Mouse (Mus musculus) heart, adult 2 months (tissue): ENCODE measurements around the gene Kdm6a. TPM values are rescaled to one million over a fixed set of nuclear protein-coding genes. Genes with fewer than 3 reads are reported as not detected.

Experiments used
- DNase-seq, 2 experiments: peaks; one replicate each; pipeline ENCODE4 v3.0.0; 2021
- H3K27ac ChIP-seq: fragments of 200-600 bp; 2 replicates; pipeline ENCODE4 v1.8.1; 2022
- H3K27me3 ChIP-seq: fragments of 200-500 bp; 2 replicates; pipeline ENCODE4 v1.6.1; 2012; ENCODE audit warnings: mild to moderate bottlenecking, low read length, inconsistent platforms, mixed read lengths; ENCODE audit not compliant: control insufficient read depth, insufficient read depth
- H3K36me3 ChIP-seq: fragments of 200-500 bp; 2 replicates; pipeline ENCODE4 v1.6.1; 2012; ENCODE audit warnings: low read length, inconsistent platforms; ENCODE audit not compliant: control insufficient read depth, insufficient read depth
- H3K4me1 ChIP-seq: fragments of 200-500 bp; 2 replicates; pipeline ENCODE4 v1.6.1; 2011; ENCODE audit warnings: low read length; ENCODE audit not compliant: control insufficient read depth, insufficient read depth
- H3K4me3 ChIP-seq: fragments of 200-600 bp; 2 replicates; pipeline ENCODE4 v1.8.1; 2022
- H3K79me2 ChIP-seq: fragments of 200-500 bp; replicated peaks from 2 replicates; pipeline ENCODE4 v1.6.1; 2012; ENCODE audit warnings: mild to moderate bottlenecking, inconsistent platforms, low read length, moderate library complexity, mixed read lengths; ENCODE audit not compliant: control insufficient read depth, insufficient read depth
- H3K9ac ChIP-seq: fragments of 200-500 bp; 2 replicates; pipeline ENCODE4 v1.6.1; 2012; ENCODE audit warnings: low read depth, mild to moderate bottlenecking, control low read depth, inconsistent platforms, low read length, mixed read lengths
- CTCF ChIP-seq: fragments of 200-600 bp; IDR thresholded peaks from 2 replicates; pipeline ENCODE4 v1.8.1; 2022; ENCODE audit warnings: antibody characterized with exemption, mild to moderate bottlenecking, moderate library complexity
- EP300 ChIP-seq: fragments of 200-500 bp; IDR thresholded peaks from 2 replicates; pipeline ENCODE4 v1.6.1; 2011; ENCODE audit warnings: low read depth, low read length, control low read depth; ENCODE audit not compliant: insufficient read depth
- POLR2A ChIP-seq: fragments of 200-500 bp; IDR thresholded peaks from 2 replicates; pipeline ENCODE4 v1.6.1; 2011; ENCODE audit warnings: mild to moderate bottlenecking, low read depth, low read length, control low read depth; ENCODE audit not compliant: insufficient read depth
- WGBS: fragments of 180-500 bp; shearing (Covaris S2); methylation state at CpG from one replicate; pipeline ENCODE4 v1.1.7; 2018; 5-methylcytosine and 5-hydroxymethylcytosine counted together
- intact Hi-C: fragments of 180-260 bp; cut with DNase I; formaldehyde crosslinking; loops from one replicate; pipeline ENCODE4 v1.15.1; 2025
- polyA plus RNA-seq: library from polyadenylated mRNA; depleted of rRNA; stranded (reverse); fragments of >200 nt; gene quantifications from 2 replicates; pipeline ENCODE4 v1.2.3, GENCODE M21; 2012
- total RNA-seq, 2 experiments: library from RNA; stranded (reverse); gene quantifications; 2 replicates each; pipeline ENCODE4 v1.2.3; 2021

Kdm6a gene
- total and polyA plus RNA-seq, 3 experiments = 7.0 to 33.5 (median 22.5) TPM

- 2% methylated on average over 10 of the region's 10 CpGs for WGBS
- peak overlapping the region; percentile 97 for H3K9ac ChIP-seq
- H3K4me1 ChIP-seq = no peaks in the 10 kb centered on the region
- H3K4me3 ChIP-seq = peak overlapping the region; percentile 95
- no peaks in the 10 kb centered on the region for H3K79me2 ChIP-seq
- no peaks in the 10 kb centered on the region for H3K36me3 ChIP-seq
- H3K27ac ChIP-seq = peak overlapping the region; percentile 96
- intact Hi-C loops = loop anchor here (5.0 to 10.0 kb wide), 4 partner anchors 73 to 639 kb away; no protein-coding TSS in a partner anchor
- H3K27me3 ChIP-seq = no peaks in the 10 kb centered on the region
- peak; percentile 21 to 45 for DNase-seq
- TF ChIP-seq POLR2A = 0 out of 2 replicates have a peak, but pooled peaks have one; percentile 23
- no peak for TF ChIP-seq EP300
Observed at GRCm38 (mm10) chrX:18163917-18164624, 1.7 kb downstream of the Kdm6a start.

DNA sequence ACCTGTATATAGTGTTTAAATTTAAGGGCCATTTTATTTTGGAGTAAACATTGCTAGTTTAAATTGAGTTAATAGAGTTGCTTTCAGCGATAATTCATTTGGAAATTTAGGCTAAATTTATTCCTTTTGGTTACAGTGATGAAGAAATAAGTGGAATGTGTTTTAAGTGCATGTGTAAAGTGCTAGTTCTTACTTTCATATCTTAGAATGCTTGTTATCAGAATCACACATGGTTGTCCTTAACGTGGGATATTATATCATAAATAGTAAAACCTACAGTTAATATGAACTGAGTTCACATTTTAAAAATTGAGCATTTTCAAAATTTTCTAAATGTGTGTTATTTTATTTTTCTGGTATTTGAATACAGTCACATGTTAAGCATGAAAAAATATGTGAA lies 2.7 kb downstream of the Kdm6a start:
- no peaks in the 10 kb centered on the region for H3K27me3 ChIP-seq
- intact Hi-C loops = loop anchor here (10.0 kb wide), 1 partner anchor 640 kb away; no protein-coding TSS in a partner anchor
- no peaks in the 10 kb centered on the region for H3K79me2 ChIP-seq
- H3K27ac ChIP-seq = no peak overlapping the region
- TF ChIP-seq EP300 = no peak
- TF ChIP-seq POLR2A = no peak
- TF ChIP-seq CTCF = no peak
- H3K9ac ChIP-seq = no peak overlapping the region
- DNase-seq = no peak
- H3K4me3 ChIP-seq = peak overlapping the region; percentile 95
- H3K4me1 ChIP-seq = no peaks in the 10 kb centered on the region; the same call in 1 of the 2 replicates
- 43% methylated on average over 2 of the region's 2 CpGs for WGBS
- H3K36me3 ChIP-seq = no peaks in the 10 kb centered on the region

DNA sequence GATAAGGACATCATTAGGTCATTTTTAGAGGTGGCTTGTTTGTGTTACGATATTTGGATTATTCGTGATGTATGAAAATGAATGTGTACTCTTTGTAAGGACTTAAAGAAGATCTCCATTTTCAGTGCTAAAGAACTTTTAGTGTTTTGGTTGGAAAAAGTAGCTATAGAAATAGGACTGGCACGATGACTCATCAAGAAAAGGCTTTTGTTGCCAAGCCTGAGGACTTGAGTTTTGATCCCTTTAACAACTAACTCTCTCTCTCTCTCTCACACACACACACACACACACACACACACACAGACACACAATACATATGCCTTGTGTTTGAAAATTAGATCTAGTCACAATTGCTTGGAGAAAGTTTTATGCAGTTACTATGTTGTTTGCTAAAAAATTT lies 4.6 kb downstream of the Kdm6a start:
- DNase-seq = no peak
- H3K9ac ChIP-seq = no peak overlapping the region

GRCm38 (mm10) chrX:18168940-18169339 lies 6.6 kb downstream of the Kdm6a start:
- Histone ChIP-seq H3K36me3 (no peaks in the 10 kb centered on the region), H3K4me1 (no peaks in the 10 kb centered on the region; the same call in 1 of the 2 replicates), H3K27ac (no peak overlapping the region), H3K27me3 (no peaks in the 10 kb centered on the region), H3K9ac (no peak overlapping the region), H3K79me2 (no peaks in the 10 kb centered on the region), H3K4me3 (no peak overlapping the region)
- TF ChIP-seq CTCF (peak; percentile 57), EP300 (no peak)
- intact Hi-C loops = loop anchor here (10.0 kb wide), 1 partner anchor 644 kb away; no protein-coding TSS in a partner anchor
- 89% methylated on average over 1 of the region's 1 CpGs for WGBS
- no peak for DNase-seq

More for the DNA sequence above, 4.6 kb downstream of the Kdm6a start:
- Histone ChIP-seq H3K4me1 (no peaks in the 10 kb centered on the region; the same call in 1 of the 2 replicates), H3K27ac (no peak overlapping the region), H3K79me2 (no peaks in the 10 kb centered on the region), H3K27me3 (no peaks in the 10 kb centered on the region), H3K36me3 (no peaks in the 10 kb centered on the region), H3K4me3 (no peak overlapping the region)
- TF ChIP-seq CTCF = no peak
- no peak for TF ChIP-seq EP300
- TF ChIP-seq POLR2A = no peak
- WGBS = 48% methylated on average over 3 of the region's 3 CpGs
- intact Hi-C loops = loop anchor here (10.0 kb wide), 1 partner anchor 642 kb away; no protein-coding TSS in a partner anchor

DNA sequence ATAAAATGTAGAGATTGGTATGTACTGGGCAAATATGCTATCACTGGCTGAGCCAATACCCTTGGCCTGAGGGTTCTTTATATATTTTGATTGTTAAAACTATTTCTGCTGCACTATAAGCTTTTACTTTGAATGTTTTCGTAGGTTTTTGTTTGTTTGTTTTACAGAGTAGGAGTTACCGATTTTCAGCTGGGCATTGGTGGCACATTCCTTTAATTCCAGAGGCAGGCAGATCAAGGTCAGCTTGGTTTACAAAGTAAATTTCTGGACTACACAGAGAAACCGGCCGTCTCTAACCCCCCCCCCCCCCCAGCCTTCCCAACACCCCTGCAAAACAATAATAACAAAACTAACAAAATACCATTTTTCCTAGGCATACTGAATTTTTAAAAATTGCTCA lies 12.5 kb downstream of the Kdm6a start:
- Histone ChIP-seq H3K4me3 (no peak overlapping the region), H3K9ac (no peak overlapping the region), H3K36me3 (no peaks in the 10 kb centered on the region; the same call in 1 of the 2 replicates), H3K27me3 (no peaks in the 10 kb centered on the region), H3K4me1 (no peaks in the 10 kb centered on the region; the same call in 1 of the 2 replicates), H3K79me2 (no peaks in the 10 kb centered on the region; the same call in 1 of the 2 replicates), H3K27ac (no peak overlapping the region)
- TF ChIP-seq CTCF = no peak
- TF ChIP-seq POLR2A = no peak
- TF ChIP-seq EP300 = no peak
- 23% methylated on average over 4 of the region's 4 CpGs for WGBS
- intact Hi-C loops = no loop called here
- DNase-seq = no peak

- no peaks in the 10 kb centered on the region; the same call in none of the 2 replicates for H3K36me3 ChIP-seq
- TF ChIP-seq POLR2A (no peak), CTCF (no peak), EP300 (no peak)
- no peak for DNase-seq
- H3K4me3 ChIP-seq = no peak overlapping the region
- no peaks in the 10 kb centered on the region for H3K27me3 ChIP-seq
- H3K9ac ChIP-seq = no peak overlapping the region
- intact Hi-C loops = no loop called here
- no peaks in the 10 kb centered on the region; the same call in 1 of the 2 replicates for H3K79me2 ChIP-seq
- H3K27ac ChIP-seq = no peak overlapping the region
- H3K4me1 ChIP-seq = no peaks in the 10 kb centered on the region; the same call in 1 of the 2 replicates
- WGBS = 72% methylated on average over 4 of the region's 4 CpGs
Observed at GRCm38 (mm10) chrX:18177803-18178202, 15.4 kb downstream of the Kdm6a start.
